Mouse (Mus musculus) liver, embryonic 12.5 days (tissue): ENCODE measurements around the gene Adcy5. TPM values are rescaled to one million over a fixed set of nuclear protein-coding genes. Genes with fewer than 3 reads are reported as not detected.
A peak's percentile ranks its signal among the peaks of the same experiment; 100 is the strongest.

ENCODE experiments used
- ATAC-seq: fragments of 200-750 bp; cut with Nextera tagmentation; 2 replicates; pipeline ENCODE4 v1.8.0; 2017; ENCODE audit warnings: moderate number of reproducible peaks, mild to moderate bottlenecking, moderate library complexity
- H3K27ac ChIP-seq: fragments of 300-500 bp; sonication (generic); 2 replicates; pipeline ENCODE4 v1.5.1; 2016; ENCODE audit warnings: mild to moderate bottlenecking
- H3K27me3 ChIP-seq: fragments of 300-500 bp; sonication (generic); replicated peaks from 2 replicates; pipeline ENCODE4 v1.6.1; 2016; ENCODE audit warnings: mild to moderate bottlenecking, moderate library complexity
- H3K36me3 ChIP-seq: fragments of 300-500 bp; sonication (generic); 2 replicates; pipeline ENCODE4 v1.6.1; 2016; ENCODE audit warnings: mild to moderate bottlenecking, moderate library complexity
- H3K4me1 ChIP-seq: fragments of 300-500 bp; sonication (generic); 2 replicates; pipeline ENCODE4 v1.6.1; 2016
- H3K4me2 ChIP-seq: fragments of 300-500 bp; sonication (generic); 2 replicates; pipeline ENCODE4 v1.6.1; 2016; ENCODE audit warnings: mild to moderate bottlenecking, moderate library complexity
- H3K4me3 ChIP-seq: fragments of 300-500 bp; sonication (generic); 2 replicates; pipeline ENCODE4 v1.5.1; 2016; ENCODE audit warnings: mild to moderate bottlenecking, moderate library complexity
- H3K9ac ChIP-seq: fragments of 300-500 bp; sonication (generic); 2 replicates; pipeline ENCODE4 v1.6.1; 2016; ENCODE audit warnings: mild to moderate bottlenecking, moderate library complexity
- H3K9me3 ChIP-seq: fragments of 300-500 bp; sonication (generic); replicated peaks from 2 replicates; pipeline ENCODE4 v1.6.1; 2016; ENCODE audit warnings: mild to moderate bottlenecking, moderate library complexity
- WGBS: fragments of 180-500 bp; shearing (Covaris S2); methylation state at CpG from one replicate; pipeline ENCODE4 v1.1.7; 2016; ENCODE audit not compliant: insufficient replicate concordance; 5-methylcytosine and 5-hydroxymethylcytosine counted together
- polyA plus RNA-seq: library from polyadenylated mRNA; unstranded; fragments of >200 nt; fragmentation: Nextera tagmentation; extraction: Ambion mirVana; gene quantifications from 2 replicates; pipeline ENCODE4 v1.2.1, GENCODE M21; 2016

Gene Adcy5
- polyA plus RNA-seq, 1 experiment from 2014 or later, result 0.27 TPM

DNA sequence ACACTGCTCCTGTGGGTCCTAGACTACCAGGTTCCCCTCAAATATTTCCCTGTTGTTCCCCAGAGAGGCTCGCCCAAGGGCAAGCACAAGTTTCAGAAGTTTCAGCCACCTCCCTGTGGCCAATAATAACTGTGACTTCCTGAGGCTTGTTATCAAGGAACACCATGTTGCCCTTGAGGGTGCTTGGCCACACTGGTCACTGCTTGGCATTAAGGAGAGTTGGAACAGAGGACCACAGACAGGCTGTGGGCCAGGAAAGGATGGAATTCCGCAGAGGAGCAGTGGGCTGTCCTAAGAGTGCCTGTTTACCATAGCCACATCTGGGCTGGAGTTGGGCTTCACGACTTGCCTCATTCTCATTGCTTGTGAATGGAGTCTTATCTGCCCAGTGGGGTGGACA is 24.5 kb upstream of the Adcy5 start:
- Histone ChIP-seq H3K27me3 (0 out of 2 replicates have a peak, but pooled peaks cover 4% of the 10 kb centered on the region), H3K9me3 (no peaks in the 10 kb centered on the region), H3K9ac (no peak overlapping the region), H3K27ac (no peak overlapping the region), H3K4me3 (no peak overlapping the region), H3K4me1 (no peaks in the 10 kb centered on the region), H3K4me2 (no peak overlapping the region), H3K36me3 (no peaks in the 10 kb centered on the region)
- no peak for ATAC-seq
- WGBS, result 34% methylated on average over 3 of the region's 3 CpGs

DNA sequence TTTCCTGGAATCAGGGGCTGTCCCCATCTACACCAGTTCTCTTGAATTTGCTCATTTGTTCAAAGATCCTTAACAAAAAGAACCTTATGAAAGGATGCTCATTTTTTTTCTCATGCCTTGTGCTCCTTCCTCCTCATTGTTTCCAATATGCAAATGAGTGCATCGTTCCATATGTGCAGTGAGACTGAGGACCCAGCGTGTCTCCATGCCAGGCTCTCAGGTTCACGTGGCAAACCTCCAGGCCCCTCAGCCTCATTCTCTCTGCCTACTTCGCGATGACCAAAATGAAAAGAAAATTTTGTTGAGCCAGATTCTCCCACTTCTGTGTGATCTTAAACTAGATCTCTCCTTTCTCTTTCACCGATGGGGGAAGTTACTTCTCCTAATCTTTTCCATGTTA is 15.3 kb upstream of the Adcy5 start:
- H3K4me2 ChIP-seq, result no peak overlapping the region
- H3K9ac ChIP-seq, result no peak overlapping the region

DNA sequence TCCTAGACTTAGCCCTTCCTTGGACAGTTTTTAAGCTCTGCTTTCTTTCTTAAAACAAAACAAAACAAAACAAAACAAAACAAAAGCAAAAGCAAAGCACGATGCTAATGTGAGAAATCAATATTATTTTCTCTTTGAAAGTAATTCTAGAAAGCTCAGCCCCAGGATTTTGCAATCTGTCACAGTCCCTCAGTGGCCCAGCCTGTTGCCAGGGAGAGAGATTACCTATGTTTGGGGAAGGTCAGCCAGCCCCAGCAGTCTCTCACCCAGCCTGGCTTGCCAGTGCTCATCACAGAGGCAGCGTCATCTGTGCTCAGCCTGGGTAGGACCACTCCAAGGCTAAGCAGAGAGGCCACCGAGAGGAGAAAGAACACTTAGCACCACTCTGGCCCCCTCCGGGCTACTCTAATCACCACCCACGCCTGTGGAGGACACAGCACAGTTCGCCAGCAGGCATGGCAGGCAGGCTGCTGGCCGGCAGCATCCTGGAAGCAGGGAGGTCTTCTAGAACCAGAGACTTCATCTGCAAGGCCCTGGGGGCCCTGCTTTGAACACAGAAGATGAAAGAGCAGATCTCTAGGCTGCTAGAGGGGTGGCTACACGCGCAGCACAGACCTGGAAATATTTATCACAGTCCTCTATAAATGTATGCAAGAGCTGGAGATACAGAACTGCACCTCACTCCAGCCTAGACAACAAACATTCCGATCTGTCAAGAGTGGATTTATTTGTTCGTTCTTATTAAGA is 14.6 kb upstream of the Adcy5 start:
- 0 out of 2 replicates have a peak, but pooled peaks cover 5% of the 10 kb centered on the region for H3K4me1 ChIP-seq
- H3K4me3 ChIP-seq, result no peak overlapping the region
- no peak overlapping the region for H3K4me2 ChIP-seq
- H3K27ac ChIP-seq, result no peak overlapping the region
- H3K9me3 ChIP-seq, result no peaks in the 10 kb centered on the region
- no peak for ATAC-seq
- H3K9ac ChIP-seq, result no peak overlapping the region
- H3K27me3 ChIP-seq, result peaks cover 11% of the 10 kb centered on the region; the same call in 1 of the 2 replicates
- WGBS, result 37% methylated on average over 11 of the region's 11 CpGs
- no peaks in the 10 kb centered on the region for H3K36me3 ChIP-seq

More for the DNA sequence above, 15.3 kb upstream of the Adcy5 start:
- H3K27ac ChIP-seq, result no peak overlapping the region
- 63% methylated on average over 6 of the region's 6 CpGs for WGBS
- no peak for ATAC-seq
- 0 out of 2 replicates have a peak, but pooled peaks cover 5% of the 10 kb centered on the region for H3K4me1 ChIP-seq
- H3K27me3 ChIP-seq, result peaks cover 12% of the 10 kb centered on the region; the same call in 1 of the 2 replicates
- no peak overlapping the region for H3K4me3 ChIP-seq
- no peaks in the 10 kb centered on the region for H3K9me3 ChIP-seq
- H3K36me3 ChIP-seq, result no peaks in the 10 kb centered on the region

DNA sequence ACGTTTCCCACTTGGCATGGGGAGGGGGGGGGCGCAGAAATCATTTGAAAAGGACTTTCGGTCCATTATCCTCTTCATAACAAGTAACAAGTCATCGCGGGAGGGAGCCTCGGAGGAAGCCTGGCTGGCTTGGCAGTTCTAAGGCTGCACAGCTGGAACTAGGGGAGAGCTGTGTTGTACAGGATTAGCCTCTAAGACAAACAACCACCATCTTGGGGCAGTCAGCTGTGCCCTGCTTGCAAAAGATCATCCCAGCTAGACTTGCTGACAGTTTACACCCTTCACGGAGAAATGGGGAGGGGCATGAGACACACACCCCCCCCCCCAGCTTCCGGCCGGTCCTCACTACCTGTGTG is 14.1 kb upstream of the Adcy5 start:
- WGBS, result 55% methylated on average over 9 of the region's 9 CpGs
- Histone ChIP-seq H3K27me3 (peaks cover 11% of the 10 kb centered on the region; the same call in 1 of the 2 replicates), H3K4me2 (no peak overlapping the region), H3K36me3 (no peaks in the 10 kb centered on the region), H3K4me1 (0 out of 2 replicates have a peak, but pooled peaks cover 5% of the 10 kb centered on the region), H3K4me3 (no peak overlapping the region), H3K9me3 (no peaks in the 10 kb centered on the region), H3K27ac (no peak overlapping the region), H3K9ac (no peak overlapping the region)
- ATAC-seq, result no peak

DNA sequence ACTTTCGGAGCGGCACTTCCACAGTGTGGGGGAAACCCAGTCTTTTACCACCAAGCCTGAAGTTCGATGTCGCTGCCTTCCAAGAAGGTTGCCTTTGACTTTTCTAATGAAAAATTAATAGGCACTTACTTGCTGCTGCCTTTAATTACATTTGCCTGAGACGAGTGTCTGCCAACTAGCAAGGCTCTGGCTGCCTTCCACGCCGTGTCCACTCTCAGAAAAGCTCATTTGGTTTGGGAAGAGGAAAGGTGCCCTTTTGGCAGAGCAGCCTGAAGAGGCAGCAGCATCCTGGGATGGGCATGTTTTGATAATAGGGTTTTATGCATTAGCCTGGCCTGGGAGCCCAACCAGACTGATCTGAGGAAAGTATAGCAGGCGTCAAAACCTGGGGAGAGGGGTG is 12.8 kb upstream of the Adcy5 start:
- no peaks in the 10 kb centered on the region for H3K9me3 ChIP-seq
- WGBS, result 65% methylated on average over 8 of the region's 8 CpGs
- no peak overlapping the region for H3K27ac ChIP-seq
- no peak overlapping the region for H3K9ac ChIP-seq
- no peaks in the 10 kb centered on the region for H3K36me3 ChIP-seq
- ATAC-seq, result no peak
- no peak overlapping the region for H3K4me3 ChIP-seq
- peaks cover 11% of the 10 kb centered on the region; the same call in 1 of the 2 replicates for H3K27me3 ChIP-seq
- no peak overlapping the region for H3K4me2 ChIP-seq
- 0 out of 2 replicates have a peak, but pooled peaks cover 5% of the 10 kb centered on the region for H3K4me1 ChIP-seq

DNA sequence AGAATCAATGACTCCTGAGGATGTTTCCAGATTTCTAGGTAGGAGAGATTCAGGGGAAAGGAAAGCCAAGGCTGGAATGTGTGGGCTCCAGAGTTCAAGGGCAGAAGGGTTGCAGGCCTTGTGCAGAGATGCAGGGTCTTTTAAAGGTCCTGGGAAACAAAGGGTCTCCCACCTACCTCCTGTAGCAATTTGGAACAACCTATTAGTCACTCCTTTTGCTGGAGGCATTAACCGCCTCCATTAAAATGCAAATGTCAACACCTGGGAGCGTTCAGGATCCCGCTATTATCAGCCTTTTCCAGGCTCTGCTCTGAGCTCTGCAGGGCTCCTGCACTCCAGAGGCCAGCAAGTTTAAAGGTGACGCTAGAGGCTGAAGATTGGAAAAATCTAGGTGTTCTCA is 8.5 kb upstream of the Adcy5 start:
- Histone ChIP-seq H3K27ac (no peak overlapping the region), H3K9me3 (no peaks in the 10 kb centered on the region), H3K4me3 (no peak overlapping the region), H3K4me2 (no peak overlapping the region), H3K27me3 (peaks cover 28% of the 10 kb centered on the region), H3K36me3 (no peaks in the 10 kb centered on the region), H3K9ac (no peak overlapping the region), H3K4me1 (no peaks in the 10 kb centered on the region)
- ATAC-seq, result no peak
- 14% methylated on average over 4 of the region's 4 CpGs for WGBS

DNA sequence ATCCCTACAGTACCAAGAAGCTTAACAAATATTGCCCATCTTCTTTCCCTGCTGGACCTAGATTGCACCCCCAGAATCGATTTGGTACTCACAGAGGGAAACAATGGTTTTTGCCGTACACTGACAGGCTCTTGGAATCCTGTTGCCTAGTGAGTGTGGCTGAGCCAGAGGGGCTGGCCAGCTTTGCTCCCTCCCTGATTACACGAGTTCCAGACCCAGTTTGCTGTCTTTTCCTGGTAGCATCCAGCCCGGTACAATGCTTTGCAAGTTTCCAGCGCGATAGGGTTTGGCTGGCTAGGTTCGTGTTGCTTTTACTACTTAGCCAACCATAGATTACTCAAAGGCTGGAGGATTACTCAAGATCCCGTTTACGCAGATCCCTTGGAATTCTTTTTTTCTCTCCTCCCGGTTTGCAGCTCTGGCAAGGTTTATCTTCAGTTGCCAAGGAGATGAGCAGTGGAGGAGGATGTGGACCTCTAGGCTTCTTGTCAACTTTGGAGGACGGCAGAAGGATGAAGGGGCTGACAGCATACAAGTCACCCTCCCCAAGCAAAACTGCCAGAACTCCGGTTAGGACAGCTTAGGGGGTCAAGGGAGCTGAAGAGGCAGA is 1.4 kb upstream of the Adcy5 start:
- H3K27me3 ChIP-seq, result peaks cover 94% of the 10 kb centered on the region
- no peaks in the 10 kb centered on the region for H3K36me3 ChIP-seq
- ATAC-seq, result no peak
- H3K4me2 ChIP-seq, result no peak overlapping the region
- H3K9ac ChIP-seq, result no peak overlapping the region
- H3K4me3 ChIP-seq, result no peak overlapping the region
- no peak overlapping the region for H3K27ac ChIP-seq
- WGBS, result 9% methylated on average over 12 of the region's 12 CpGs
- peaks cover 16% of the 10 kb centered on the region for H3K4me1 ChIP-seq
- H3K9me3 ChIP-seq, result no peaks in the 10 kb centered on the region

DNA sequence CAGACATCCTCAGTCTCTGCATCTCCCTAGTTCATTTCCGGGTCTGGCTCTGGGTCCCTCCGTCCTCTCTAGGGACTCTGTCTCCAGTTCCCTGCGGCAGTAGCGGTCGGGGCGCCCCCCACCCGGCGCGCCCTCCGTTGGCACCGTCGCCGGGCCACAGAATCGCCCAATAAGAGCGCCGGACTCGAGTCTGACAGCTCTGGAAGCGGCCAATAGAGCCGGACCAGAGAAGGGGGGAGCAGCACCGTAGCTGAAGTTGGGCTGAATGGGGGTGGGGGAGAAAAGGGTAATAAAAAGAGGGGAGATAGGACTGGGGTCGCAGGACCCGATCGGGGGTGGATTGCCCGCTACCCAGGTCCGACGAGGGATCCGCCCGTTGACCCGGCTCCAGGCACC is 434 bp upstream of the Adcy5 start:
- no peak overlapping the region; the same call in 1 of the 2 replicates for H3K9ac ChIP-seq
- ATAC-seq, result no peak
- peaks cover 16% of the 10 kb centered on the region for H3K4me1 ChIP-seq
- under 1% methylated on average over 29 of the region's 29 CpGs for WGBS
- no peak overlapping the region for H3K27ac ChIP-seq
- H3K4me3 ChIP-seq, result peak overlapping the region; percentile 55
- no peaks in the 10 kb centered on the region for H3K36me3 ChIP-seq
- H3K4me2 ChIP-seq, result peak overlapping the region; percentile 73
- H3K27me3 ChIP-seq, result peaks cover 96% of the 10 kb centered on the region
- no peaks in the 10 kb centered on the region for H3K9me3 ChIP-seq

DNA sequence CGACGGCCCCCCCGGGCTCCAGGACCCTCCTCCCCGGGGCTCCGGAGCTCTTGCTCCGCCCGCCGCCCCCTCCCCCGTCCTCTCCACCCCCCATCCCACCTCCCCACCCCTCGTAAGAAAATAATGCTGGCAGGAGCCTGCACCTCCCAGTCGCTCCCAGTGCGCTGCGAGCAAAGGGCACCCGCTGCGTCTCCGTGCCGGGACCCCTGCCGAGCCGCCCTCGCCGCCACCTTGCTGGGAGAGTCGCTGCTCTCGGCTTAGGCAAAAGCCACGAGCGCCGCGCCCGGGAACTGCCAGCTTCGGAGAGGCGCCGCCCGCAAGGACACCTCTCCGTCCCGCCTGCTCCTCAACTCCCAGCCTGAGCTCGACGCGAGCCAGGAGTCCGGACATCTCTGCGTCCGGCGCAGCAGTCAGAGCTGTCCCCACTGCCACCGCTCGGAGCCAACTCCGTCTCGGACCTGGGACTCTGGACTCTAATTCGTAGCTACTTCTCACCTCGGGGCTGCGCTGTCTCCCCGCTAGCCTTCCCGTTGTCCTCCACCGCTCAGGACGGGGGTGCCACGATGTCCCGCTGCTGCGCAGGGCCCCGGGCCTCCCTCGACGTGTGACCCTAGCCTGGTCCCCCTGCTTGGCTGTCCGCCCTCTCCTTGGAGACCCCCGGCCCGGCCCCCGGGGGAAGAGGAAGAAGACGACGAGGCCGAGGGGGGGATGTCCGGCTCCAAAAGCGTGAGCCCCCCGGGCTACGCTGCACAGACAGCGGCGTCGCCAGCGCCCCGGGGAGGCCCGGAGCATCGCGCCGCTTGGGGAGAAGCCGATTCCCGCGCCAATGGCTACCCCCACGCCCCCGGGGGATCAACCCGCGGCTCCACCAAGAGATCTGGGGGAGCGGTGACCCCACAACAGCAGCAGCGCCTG is 971 bp downstream of the Adcy5 start:
- ATAC-seq, result no peak
- 3% methylated on average over 79 of the region's 87 CpGs for WGBS

DNA sequence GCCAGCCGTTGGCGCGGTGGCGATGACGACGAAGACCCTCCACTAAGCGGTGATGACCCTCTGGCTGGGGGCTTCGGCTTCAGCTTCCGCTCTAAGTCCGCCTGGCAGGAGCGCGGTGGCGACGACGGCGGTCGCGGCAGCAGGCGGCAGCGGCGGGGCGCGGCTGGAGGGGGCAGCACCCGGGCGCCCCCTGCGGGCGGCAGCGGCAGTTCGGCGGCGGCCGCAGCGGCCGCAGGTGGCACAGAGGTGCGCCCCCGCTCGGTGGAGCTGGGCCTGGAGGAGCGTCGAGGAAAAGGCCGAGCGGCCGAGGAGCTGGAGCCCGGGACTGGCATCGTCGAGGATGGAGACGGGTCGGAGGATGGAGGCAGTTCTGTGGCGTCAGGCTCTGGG is 1.6 kb downstream of the Adcy5 start:
- no peaks in the 10 kb centered on the region for H3K36me3 ChIP-seq
- no peak overlapping the region for H3K27ac ChIP-seq
- H3K9ac ChIP-seq, result no peak overlapping the region
- no peaks in the 10 kb centered on the region for H3K9me3 ChIP-seq
- no peak for ATAC-seq
- peaks cover 16% of the 10 kb centered on the region for H3K4me1 ChIP-seq
- peak overlapping the region; percentile 73 for H3K4me2 ChIP-seq
- peaks cover 98% of the 10 kb centered on the region for H3K27me3 ChIP-seq
- peak overlapping the region; percentile 55 for H3K4me3 ChIP-seq
- 4% methylated on average over 33 of the region's 48 CpGs for WGBS

More for the DNA sequence above, 971 bp downstream of the Adcy5 start:
- Histone ChIP-seq H3K9ac (no peak overlapping the region), H3K4me1 (peaks cover 16% of the 10 kb centered on the region), H3K36me3 (no peaks in the 10 kb centered on the region), H3K4me2 (peak overlapping the region; percentile 73), H3K27me3 (peaks cover 98% of the 10 kb centered on the region), H3K4me3 (peak overlapping the region; percentile 55), H3K27ac (no peak overlapping the region), H3K9me3 (no peaks in the 10 kb centered on the region)

DNA sequence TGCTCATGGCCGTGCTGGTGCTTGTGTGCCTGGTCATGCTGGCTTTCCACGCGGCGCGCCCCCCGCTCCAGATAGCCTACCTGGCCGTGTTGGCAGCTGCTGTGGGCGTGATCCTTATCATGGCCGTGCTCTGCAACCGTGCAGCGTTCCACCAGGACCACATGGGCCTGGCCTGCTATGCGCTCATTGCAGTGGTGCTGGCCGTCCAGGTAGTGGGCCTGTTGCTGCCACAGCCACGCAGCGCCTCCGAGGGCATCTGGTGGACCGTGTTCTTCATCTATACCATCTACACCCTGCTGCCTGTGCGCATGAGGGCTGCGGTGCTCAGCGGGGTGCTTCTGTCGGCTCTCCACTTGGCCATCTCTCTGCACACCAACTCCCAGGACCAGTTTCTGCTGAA is 2.2 kb downstream of the Adcy5 start:
- no peak for ATAC-seq
- H3K4me2 ChIP-seq, result no peak overlapping the region
- H3K36me3 ChIP-seq, result no peaks in the 10 kb centered on the region
- H3K27ac ChIP-seq, result no peak overlapping the region
- peaks cover 97% of the 10 kb centered on the region for H3K27me3 ChIP-seq
- H3K9ac ChIP-seq, result no peak overlapping the region
- no peak overlapping the region for H3K4me3 ChIP-seq
- H3K4me1 ChIP-seq, result peaks cover 16% of the 10 kb centered on the region
- H3K9me3 ChIP-seq, result no peaks in the 10 kb centered on the region
- 64% methylated on average over 21 of the region's 21 CpGs for WGBS

DNA sequence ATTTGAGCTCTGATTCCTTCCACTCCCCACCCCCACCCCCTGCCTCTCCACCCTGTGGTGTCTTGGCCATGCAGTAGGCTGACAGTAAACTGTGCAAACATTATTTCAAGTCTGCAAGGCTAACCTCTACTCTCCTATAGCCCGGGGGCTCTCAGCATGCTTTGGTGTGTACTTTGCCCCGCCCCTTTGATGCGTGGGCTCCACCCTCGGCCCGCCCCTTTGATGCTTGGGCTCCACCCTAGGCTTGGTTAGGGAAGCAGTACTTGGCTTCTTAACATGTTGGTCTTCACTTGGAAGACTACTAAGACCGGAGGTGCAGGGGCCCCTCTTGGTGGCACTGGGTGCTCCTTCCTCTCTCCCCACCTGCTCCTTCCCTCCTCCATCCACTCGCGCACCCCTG is 4.9 kb downstream of the Adcy5 start:
- WGBS, result 57% methylated on average over 8 of the region's 8 CpGs
- Histone ChIP-seq H3K4me3 (no peak overlapping the region), H3K4me1 (peaks cover 16% of the 10 kb centered on the region), H3K4me2 (no peak overlapping the region), H3K36me3 (no peaks in the 10 kb centered on the region), H3K27me3 (peaks cover 86% of the 10 kb centered on the region), H3K27ac (no peak overlapping the region), H3K9ac (no peak overlapping the region), H3K9me3 (no peaks in the 10 kb centered on the region)
- ATAC-seq, result no peak
